Mouse (Mus musculus): Measurements from ENCODE around the gene Fkbp1a.
A peak's percentile ranks its signal among the peaks of the same experiment; 100 is the strongest.

Fkbp1a gene

DNA sequence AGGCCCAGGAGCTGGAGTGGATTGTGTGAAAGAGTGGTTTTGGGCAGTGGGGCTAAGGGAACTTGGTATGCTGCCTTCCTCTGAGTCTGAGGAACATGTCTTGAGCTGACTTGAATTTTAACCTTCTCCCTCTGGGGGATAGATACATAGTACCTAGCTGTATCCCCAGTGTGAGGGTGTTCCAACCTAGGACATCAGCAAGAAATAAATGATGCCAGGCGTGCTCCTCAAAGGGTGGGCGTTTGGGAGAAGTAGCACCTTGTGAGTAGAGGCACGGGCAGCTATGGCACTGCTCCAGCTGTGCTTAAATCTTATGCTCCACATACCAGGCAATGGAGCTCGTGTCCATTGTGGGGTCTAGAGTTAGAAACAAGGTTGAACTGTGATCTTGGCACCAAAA lies 4.3 kb downstream of the Fkbp1a start:
- DNase-seq (ENCODE audit: low spot score in 2 of 2) = no peak

DNA sequence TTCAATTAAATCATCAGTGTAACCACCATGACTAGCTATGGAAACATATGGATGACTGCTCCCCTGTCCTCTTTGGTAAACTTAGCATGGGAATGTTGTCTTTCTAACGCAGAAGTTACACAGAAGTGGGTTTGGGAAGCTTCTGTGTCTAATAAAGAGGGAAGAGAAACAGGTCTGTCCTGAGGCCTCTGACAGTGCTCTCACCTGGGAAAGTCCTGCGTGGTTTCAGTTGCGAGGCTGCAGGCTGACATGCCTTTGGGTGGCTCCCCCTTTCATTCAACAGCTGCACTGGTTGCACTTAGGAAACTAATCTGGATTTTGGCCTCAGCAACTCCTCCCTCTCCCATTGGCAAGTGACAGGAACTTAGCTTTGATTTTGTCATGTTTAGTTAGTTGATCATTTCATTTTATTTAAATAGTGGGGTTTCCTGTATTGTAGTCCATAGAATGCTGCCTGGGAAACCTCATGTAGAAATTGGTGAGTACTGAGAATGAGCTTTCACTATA lies 7.4 kb downstream of the Fkbp1a start:
- no peak for DNase-seq (ENCODE audit: low spot score in 2 of 2)

DNA sequence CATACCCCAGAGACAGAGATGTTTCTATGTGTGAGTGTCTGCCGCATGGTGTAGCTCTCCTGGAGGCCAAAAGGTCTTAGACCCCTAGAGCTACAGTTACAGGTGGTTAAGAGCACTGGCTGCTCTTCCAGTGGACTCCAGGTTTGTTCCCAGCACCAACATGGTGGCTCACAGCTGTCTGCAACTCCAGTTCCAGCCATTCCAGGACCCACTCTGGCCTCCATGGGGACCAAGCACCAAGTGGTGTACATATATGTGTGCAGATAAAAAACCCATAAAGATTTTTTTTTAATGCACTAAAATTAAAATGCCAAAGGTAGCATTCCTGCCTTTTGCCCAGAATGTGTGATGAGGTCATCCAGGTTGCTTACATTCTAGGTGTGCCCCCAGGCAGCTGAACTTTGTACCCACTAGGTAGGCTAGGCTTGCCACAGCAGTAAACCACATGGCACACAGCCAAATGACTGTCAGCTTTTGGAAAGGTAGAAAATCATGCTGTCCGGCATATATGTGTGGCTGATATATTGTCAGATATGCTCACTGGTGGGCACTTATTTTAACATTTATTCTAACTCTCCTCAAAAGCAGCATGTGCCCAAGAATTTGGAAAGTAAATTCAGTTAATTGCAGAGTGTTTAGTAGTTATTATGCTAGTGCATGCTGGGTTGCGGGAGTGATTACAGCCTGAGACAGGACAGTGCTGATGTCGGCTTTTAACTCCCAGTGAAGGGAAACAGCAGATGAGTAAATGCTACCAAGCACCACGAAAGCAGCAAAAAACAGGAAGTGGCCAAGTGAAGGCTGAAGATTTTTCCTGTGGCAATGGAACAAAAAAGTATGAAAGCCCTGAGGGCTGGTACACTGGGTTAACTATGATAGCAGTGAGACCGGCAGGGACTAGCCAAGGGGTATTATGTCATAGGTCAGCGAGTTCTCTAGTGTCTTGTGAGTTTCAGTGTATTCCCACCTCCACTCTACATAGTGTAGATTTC lies 20.9 kb downstream of the Fkbp1a start:
- DNase-seq (ENCODE audit: low spot score in 2 of 2) = peak; percentile 34 to 69

DNA sequence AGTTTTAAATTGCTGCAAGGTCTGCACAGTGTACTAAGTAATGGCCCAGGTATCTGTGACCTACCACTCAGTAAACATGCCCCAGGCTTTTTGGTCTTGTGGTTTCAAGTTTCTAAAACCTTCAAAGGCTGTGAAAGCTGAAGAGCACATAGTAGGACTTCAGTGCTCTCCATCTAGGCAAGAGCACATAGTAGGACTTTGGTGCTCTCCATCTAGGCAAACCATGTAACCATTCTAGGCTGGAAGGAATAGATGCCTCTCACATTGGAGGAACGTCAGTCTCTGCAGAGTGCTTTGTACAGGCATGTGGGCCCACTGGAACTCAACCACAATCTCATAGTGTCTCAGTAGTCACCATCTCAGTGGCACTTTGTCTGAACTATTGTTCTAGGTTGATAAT lies 21.7 kb downstream of the Fkbp1a start:
- DNase-seq (ENCODE audit: low spot score in 2 of 2) = no peak

DNA sequence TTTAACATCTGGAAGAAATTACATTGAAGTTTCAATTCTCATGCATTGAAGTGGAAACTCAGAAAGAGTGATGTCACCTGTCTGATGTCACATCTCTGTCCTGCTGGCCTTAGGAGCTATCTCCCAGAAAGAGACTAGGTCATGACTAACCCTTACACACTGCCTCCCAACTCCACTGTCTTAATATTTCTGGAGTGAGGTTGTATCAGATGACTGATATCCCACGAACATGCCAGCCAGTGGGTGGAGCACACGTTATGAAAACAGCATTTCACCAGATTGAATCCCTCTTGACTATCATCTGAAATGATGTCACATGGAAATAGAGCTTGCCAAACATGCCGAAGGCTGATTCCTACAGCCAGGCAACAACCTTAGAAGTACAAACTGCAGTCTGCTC lies 22.7 kb downstream of the Fkbp1a start:
- no peak for DNase-seq (ENCODE audit: low spot score in 2 of 2)

DNA sequence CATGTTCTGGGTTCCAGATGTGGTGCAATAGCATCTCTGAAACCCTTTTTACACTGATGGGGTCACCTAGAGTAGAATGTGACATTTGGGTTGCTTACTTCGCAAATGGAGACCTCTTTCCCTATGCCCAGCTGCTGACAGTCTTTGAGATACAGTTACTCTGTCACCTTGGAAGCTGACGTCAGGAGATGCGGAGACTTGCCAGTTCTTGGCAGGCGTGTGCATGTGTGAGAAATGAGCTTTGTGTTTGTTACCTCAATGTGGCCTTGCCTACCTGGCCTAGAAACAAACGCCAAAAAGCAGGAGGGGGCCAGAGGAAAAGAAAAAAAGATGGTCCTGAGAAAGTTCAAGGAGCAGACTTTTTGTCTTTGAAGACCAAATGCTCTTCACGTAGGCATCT lies 24.6 kb downstream of the Fkbp1a start:
- DNase-seq (ENCODE audit: low spot score in 2 of 2) = no peak

DNA sequence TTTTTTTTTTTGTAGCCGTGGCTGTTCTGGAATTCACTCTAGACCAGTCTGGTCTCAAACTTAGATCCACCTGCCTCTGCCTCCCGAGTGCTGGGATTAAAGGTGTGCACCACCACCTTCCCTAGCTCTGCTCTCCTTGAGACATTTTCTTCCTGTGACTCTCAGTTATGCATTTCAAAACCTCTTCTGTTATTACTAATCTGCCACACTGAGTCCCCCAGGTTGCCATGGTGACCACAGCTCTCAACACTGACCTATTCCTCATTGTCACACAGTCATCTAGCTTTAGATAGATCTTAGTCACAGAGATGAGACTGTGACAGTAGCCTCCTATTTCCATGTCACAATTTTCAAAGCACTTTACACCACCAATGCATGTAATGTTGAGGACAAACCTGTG lies 27.2 kb downstream of the Fkbp1a start:
- DNase-seq (ENCODE audit: low spot score in 2 of 2) = no peak

DNA sequence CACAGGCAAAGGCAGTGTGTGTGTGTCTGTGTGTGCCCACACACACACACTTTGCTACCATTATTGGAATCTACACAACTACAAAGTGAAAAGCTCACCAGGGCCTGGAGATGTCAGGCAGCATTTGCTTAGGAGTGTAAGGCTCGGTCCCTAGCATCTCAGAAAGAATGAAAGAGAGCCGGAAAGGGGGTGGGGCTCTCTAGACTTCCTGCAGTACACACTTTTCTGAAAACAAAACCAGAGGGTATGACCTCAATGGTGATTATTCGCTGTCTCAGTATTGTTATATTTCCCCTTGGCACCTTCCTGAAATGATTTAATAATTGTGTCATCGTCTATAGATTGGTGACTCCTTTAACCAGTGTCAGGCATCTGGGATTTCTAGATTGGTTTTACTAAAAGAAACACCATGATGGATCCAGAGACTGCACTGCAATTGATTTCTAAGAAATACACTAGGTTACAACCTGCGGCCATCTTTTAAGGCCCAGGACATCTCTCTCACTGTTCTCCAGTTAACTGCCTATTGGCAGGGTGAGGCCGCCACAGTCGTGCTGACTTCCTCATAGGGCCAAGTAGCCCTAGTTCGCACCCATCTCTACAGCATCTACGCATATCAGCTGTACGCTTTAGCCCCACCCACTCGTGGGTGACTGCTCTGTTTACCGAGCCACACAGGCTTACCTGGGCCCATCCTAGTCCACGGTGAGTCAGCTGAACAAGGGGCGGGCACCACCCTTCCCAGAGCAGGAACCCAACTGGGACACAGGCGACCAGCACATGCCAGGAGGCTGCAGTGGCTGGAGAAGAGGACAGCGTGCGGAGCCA lies 29.8 kb downstream of the Fkbp1a start, which contains the start of gene Sdcbp2:
TSS of gene Sdcbp2 (plus strand) at position 750 of the 828 bp plus-strand sequence.
- DNase-seq (ENCODE audit: low spot score in 2 of 2) = peak; percentile 53 to 83

DNA sequence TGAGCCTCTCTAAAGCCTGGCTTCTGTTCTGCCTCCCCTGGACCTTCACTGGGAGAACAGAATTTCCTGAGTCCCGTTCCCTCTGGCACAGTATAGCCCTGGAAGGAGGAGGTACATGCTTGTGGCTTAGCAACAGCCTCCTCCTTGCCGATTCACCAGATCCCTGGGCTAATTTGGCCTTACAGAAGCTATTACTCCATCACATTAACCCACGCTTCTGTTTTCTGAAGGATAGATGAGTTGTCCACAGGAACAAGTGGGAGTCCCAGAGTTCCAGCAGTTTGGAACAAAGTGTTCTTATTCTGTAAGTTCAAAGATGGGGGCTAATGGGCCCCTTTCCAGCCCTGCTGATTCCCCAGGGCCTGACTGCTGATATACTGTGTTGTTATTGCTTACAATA lies 31.4 kb downstream of the Fkbp1a start:
- no peak for DNase-seq (ENCODE audit: low spot score in 2 of 2)

DNA sequence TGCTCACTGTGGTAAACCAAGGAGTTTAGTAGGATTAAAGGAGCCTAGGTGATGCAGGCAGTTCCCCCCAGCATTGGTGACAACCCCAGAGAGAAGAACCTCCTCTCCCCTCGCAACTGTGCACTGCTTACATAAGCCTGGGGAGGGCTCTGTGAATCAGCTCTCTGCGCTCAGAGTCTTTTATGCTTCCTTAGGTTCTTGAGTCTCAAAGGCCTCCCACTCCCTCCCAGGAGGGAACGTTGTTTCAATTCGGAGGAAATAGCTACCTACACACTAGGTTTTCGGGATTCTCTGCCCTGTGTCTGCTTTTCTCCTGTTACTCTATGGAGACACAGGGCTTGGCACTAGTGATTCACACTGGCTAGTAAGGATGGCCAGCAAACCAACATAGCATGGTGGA lies 32.3 kb downstream of the Fkbp1a start:
- no peak for DNase-seq (ENCODE audit: low spot score in 2 of 2)

DNA sequence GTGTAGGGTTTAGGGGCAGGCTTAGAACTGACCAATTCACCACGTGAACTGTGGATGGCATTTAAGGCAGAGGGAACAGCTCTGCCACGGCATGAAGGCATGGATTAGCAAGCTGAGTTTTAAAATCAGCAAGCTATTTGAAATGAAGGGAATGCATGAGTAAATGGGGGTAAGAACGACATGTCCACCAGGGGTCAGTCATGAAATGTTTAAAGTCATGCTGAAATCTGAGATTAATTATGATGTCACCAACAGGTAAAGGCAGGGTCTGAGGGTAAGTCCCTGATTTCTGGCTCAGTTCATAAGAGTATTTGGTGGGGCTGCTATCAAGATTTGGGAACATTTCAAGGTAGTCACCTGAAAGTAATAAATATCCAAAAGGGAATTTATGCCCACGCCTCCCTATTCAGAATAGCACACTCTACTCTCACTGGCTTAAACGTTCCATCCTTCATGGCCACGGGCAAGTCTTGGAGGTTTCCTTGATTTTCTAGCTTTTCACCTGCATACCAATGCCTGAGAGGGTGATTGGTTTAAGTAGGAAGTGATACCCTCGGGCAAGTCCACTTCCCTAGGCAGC lies 32.9 kb downstream of the Fkbp1a start:
- DNase-seq (ENCODE audit: low spot score in 2 of 2) = no peak

DNA sequence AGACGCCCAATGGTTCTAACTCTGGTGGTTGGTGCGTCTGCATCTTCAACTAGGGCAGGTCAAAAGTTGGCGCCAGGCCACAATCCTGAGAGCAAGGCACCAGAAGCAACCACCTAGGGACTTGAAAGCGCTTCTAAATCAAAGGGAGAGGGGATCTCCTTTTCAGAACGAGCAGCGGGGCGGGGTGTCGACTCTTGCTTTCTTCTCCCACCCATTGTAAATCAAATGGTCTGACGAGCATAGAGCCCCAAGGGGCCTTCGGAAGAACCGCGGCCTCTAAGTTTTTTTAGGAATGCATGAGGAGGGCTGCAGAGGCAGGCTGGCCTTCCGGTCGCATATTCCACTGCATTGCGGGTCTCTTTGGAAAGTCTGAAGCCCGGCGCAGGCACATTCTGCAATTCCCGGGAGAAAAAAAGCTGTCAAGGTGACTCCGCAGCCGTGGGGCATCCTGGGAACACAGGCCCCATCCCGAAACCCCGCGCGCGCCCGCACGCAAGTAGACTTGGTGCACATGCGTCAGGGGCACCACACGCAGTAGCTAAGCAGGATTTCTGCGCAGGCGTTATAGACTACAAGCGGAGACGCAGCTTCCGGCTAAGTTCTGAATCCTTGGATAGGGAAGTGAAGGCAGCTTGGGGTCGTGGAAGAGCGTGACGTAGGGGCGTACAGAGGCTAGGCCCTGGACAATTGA lies 33.6 kb downstream of the Fkbp1a start:
- DNase-seq (ENCODE audit: low spot score in 2 of 2) = peak; percentile 73 to 82

DNA sequence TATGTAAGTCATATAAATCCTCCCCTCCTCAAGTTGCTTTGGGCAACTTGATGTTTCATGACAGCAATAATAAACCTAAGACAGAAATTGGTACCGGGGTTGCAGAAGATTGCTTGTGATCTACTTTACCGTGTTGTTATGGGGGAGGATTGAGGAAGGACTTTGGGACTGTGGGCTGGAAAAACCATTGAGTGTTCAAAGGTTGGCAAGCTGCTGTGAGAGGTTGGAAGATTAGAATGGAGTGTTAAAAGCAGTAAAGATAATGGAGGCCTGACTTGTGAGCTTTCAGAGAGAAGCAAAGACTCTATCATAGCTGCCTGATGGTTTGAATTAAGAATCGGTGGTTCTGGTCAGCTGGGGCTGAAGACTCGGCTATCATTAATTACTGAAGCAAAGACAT lies 36.9 kb downstream of the Fkbp1a start:
- DNase-seq (ENCODE audit: low spot score in 2 of 2) = no peak

DNA sequence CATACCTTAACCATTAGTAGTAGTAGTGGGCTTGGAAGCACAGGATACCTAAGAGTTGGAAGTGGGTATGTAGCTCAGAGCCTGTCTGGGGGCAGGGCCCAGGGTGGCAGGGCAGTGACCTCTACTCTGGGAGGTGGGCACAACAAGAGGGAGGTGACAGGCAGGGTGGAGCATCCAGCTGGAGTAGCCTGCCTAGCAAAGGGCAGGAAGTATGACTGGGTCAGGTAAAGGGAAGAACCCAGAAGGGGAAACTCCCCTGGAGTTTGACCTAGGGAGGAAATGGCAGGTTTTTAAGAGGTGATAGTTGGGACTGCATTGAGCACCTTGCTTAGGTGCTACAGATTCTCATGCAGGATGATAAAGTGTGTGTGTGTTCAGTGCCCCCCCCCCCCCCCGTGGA lies 38.7 kb downstream of the Fkbp1a start:
- no peak for DNase-seq (ENCODE audit: low spot score in 2 of 2)

DNA sequence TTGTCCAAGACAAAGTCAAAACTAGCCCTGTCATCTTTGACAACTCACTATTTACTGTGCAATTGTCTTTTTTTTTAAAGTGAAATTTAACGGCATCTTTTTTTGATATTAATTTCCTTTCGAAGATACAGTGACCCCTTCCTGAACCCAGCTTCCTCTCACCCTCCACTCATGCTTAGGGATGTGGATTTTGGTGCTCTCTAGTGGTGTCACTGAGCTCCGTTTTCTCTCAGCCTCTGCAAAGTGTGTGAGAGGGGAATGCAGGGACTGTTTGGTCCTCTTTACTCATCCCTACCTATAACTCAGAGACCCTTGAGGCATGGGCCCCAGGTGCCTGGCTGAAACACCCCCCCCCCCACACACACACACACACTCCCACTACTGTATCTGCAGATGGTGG lies 43.7 kb downstream of the Fkbp1a start:
- no peak for DNase-seq (ENCODE audit: low spot score in 2 of 2)

DNA sequence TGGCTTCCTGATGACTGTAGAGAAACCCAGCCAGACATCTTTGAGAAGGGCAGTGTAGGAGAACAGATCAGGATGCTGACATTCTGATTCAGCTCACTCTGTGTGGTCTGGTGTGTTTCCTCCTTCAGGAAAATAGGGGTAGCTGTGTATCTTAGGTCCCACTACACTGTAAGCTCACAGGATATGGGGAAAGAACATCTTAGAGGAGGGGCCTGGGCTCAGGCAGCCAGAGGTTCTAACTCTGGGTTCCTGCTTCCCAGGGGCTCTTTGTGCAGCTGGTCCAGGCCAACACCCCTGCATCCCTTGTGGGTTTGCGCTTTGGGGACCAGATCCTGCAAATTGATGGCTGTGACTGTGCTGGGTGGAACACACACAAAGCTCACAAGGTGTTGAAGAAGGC lies 44.5 kb downstream of the Fkbp1a start:
- no peak for DNase-seq (ENCODE audit: low spot score in 2 of 2)

DNA sequence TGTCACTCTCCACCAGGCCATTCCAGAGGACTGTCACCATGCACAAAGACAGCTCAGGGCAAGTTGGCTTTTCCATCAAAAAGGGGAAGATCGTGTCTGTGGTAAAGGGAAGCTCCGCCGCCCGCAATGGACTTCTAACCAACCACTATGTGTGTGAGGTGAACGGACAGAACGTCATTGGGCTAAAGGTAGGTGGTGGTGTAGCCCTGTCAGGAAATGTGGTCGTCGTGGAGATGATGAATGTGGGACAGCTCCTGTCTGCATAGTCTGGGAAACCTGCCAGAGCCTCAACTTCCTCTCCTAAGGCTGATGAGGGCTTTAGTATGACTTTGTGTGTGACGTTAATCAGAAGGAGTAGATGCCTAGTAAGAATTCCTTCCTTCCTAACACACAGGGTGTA lies 45.0 kb downstream of the Fkbp1a start:
- DNase-seq (ENCODE audit: low spot score in 2 of 2) = no peak

DNA sequence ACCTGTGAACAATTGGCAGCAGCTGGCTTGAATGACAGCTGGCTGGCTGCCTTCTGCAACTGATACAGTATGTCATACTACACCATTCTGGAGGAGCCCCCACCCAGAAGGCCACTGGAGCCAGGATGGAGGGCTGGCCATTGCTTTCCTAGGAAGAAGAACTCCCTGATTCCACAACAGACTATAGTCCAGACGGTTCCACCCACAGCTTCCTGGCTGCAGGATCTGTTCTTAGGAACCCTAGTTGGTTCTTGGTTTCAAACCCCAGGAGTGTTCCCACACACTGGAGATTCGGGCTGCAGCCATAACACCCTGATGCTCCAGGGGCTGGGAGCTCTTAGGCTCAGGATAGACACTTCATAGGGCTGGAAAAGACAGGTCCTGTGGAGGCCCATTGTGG lies 55.8 kb downstream of the Fkbp1a start:
- DNase-seq (ENCODE audit: low spot score in 2 of 2) = no peak

DNA sequence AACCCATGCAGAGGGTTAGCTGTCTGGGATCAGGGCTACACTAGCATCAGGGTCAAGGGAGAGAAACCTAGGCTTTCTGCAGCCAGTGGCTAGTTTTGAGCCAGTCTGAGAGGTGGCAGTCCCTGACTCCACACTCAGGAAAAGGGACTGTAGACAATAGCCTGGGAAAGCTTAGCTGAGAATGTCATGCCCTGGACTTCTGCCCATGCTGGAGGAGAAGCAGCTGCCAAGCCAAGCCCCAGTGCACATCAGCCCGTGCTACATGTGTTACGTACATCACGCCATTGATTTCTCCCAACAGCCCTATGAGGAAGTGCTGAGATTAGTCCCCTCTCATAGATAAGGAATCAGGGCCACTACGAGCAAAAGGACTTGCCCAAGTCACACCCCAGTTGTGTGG lies 59.8 kb downstream of the Fkbp1a start:
- DNase-seq (ENCODE audit: low spot score in 2 of 2) = no peak

DNA sequence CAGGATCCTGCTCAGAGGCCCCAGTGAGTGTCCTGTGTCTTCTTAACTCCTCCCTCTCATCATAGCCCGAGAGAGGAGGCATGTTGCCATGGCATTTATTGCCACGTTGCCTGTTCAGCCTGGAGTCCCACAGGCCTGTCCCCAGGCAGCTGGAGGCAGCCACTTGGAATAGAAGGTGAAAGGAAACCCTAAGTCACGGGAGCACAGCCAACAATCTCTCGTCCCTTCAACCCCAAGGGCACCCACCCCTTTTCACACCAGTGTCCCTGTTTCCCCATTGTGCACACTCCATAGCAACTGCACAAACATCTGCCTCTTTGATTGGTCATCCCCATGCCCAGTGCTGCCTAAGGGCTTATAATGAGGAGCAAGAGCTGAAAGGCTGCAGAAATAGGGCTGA lies 61.3 kb downstream of the Fkbp1a start:
- no peak for DNase-seq (ENCODE audit: low spot score in 2 of 2)

DNA sequence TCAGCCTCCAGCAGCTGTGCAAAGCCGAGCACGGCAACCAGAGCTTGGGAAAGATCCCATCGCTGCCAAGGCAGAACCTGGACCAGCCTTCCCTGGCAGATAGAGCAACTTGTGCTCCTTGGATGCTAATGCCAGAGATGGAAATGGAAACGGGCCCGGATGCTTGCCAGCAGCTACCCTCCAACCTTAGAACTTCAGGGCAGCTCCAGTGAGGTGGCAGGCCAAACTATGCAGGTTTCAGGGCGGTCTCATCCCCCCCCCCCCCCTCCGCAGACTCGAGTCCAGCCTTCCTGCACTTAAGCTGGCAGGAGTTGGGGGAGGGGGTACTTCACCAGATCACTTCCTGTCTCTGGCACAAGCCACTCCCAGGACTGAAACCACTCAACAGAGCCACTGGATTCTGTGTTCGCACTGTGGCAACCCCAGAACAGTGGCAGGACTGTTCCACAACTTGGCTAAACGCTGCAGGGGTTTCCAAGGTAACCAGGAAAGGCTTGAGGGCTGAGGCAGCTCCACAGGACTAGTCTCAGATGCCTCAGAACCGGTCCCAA lies 63.2 kb downstream of the Fkbp1a start:
- DNase-seq (ENCODE audit: low spot score in 2 of 2) = peak in 1 of 2 experiments; percentile 4

Measured in urinary bladder, adult 18-20 months (tissue).